Mouse (Mus musculus) ES-E14 (cell line): Measurements from ENCODE around the gene Cldnd1.

Source experiments
- CHD2 ChIP-seq: IDR thresholded peaks from 2 replicates; pipeline ENCODE4 v1.6.1; 2014; ENCODE audit warnings: mild to moderate bottlenecking, low read depth, low read length, inconsistent platforms
- HCFC1 ChIP-seq: IDR thresholded peaks from 2 replicates; pipeline ENCODE4 v1.6.1; 2012; ENCODE audit warnings: low read length, inconsistent platforms, borderline replicate concordance; ENCODE audit not compliant: insufficient read depth
- ZC3H11A ChIP-seq: IDR thresholded peaks from 2 replicates; pipeline ENCODE4 v1.6.1; 2012; ENCODE audit warnings: low read depth, mild to moderate bottlenecking, inconsistent platforms, low read length, borderline replicate concordance
- ZNF384 ChIP-seq: IDR thresholded peaks from 2 replicates; pipeline ENCODE4 v1.6.1; 2012; ENCODE audit warnings: low read depth, low read length, inconsistent platforms

DNA sequence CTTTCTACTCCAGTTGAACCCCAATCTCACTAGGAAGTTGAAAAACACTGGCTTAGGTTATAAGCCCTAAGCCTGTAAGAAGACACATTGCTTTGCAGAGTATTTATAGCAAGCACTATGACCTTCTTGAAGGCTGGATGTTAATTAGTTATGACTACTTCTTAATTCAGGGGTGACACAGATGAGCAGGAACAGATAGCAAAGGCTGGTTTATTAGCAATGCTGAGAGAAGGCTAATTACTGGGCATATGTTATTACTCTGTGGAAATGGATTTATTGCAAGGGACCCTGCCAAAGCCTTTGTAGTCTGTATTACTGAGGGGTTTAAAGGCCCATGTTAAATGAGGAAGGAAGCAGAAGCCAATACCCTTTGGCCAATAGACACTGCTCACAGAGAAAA, 22.7 kb upstream of the Cldnd1 start:
- TF ChIP-seq ZC3H11A = no peak
- no peak for TF ChIP-seq CHD2
- no peak for TF ChIP-seq ZNF384
- TF ChIP-seq HCFC1 = no peak
